Mouse (Mus musculus): ENCODE data around the gene Pdx1.
A peak's percentile ranks its signal among the peaks of the same experiment; 100 is the strongest.

The Pdx1 gene

DNA sequence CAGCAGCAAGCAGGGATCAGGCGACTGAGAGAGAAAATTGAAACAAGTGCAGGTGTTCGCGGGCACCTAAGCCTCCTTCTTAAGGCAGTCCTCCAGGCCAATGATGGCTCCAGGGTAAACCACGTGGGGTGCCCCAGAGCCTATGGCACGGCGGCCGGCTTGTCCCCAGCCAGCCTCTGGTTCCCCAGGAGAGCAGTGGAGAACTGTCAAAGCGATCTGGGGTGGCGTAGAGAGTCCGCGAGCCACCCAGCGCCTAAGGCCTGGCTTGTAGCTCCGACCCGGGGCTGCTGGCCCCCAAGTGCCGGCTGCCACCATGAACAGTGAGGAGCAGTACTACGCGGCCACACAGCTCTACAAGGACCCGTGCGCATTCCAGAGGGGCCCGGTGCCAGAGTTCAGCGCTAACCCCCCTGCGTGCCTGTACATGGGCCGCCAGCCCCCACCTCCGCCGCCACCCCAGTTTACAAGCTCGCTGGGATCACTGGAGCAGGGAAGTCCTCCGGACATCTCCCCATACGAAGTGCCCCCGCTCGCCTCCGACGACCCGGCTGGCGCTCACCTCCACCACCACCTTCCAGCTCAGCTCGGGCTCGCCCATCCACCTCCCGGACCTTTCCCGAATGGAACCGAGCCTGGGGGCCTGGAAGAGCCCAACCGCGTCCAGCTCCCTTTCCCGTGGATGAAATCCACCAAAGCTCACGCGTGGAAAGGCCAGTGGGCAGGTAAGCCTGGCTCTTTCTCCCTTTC, at the start of gene Pdx1:
TSS of gene Pdx1 (plus strand) at position 34 of the 747 bp plus-strand sequence.
- peak; percentile 49 for DNase-seq (ENCODE audit: low spot score)

DNA sequence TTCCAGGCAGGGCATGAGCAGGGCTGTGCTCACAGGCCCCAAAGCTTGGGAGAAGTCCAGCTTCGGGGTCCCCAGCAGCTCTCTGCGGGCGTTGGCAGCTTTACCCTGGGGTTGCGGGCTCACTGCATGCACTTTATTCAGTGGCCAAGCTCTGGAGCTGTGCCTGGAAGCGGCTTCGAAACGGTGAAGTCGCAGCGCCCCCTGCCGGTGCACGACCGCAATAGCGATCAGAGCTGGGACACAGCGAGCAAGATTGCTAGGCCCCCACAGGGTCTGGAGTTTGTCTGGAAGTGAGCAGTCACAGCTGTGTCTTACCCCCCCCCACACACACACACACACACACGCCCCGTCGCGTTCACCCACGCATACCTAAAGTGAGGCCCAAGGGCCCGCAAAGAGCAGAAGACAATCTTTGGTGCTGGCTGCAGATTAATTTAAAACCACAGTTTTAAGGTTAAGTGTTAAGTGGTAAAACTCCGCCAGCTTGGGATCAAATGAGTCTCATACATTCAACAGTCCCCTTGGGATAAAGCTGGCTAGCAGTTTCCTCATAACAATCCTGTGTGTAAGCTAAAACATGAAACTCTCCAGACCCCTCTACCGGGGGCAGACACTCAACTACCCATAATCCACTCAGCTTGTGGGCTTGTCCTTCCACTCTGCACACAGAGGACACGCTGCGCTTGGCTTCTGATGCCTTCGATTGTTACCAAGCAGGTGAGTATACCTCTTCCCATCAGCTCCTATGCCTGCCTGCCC, 42.2 kb upstream of the Pdx1 start:
- peak; percentile 89 for DNase-seq (ENCODE audit: low spot score)

DNA sequence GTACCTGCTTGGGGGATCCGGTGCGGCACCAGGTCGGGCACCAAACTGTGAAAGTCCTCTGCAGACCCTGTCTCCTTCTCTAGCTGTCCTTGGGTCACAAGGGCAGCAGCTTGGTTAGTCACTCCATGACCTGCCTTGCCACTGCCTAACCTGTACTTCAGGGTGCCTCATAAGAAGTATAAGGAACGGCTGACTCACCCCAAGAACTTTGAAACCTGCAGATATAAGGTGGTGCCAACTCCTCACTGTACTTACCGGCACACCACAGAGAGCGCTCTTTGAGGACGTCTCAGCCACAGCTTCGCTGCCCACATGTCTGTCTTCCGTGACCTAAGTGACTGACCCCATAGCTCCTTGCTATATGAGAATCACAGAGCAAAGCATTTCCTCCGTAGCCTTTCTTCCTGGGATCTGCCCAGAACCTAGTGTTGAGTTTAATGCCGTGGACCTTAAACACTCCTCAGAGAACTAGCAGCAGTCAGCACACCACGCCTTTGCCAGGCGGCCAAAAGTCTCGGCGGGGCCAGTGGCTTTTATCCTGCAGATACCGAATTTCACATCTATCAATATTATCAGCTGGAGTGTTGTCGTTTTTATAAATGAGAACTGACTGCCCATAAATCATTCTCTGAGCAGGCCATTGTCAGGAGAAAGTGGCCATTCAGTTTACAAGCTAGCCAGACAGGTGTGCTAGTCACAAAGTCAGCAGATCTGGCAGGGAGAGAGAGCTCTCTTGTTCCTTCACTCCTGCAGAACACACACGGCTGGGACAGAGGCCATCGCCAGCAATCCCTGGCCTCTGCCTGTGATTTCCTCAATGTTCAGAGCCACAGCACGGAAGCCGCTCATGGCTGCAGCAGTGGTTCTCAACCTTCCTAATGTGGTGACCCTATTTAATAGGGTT, 34.1 kb upstream of the Pdx1 start:
- DNase-seq (ENCODE audit: low spot score): no peak

DNA sequence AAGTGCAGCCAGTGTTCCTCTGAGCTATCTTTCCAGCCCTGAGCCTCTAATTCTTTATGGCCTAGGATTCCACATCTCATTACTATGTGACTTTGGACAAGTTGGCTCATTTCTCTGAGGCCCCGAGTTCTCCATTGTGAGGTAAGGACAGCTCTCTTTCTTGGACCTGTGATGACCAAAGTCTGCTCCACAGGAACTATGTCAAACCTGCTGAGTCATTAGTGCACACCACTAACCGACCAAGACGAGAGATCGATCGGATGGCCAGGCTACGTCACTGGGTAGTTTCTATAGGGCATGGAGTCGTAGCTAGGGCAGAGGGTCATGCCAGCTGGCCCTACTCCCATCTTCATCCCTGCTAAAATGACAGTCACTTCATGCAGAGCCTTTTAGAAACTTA, 25.9 kb upstream of the Pdx1 start:
- DNase-seq (ENCODE audit: low spot score): no peak

DNA sequence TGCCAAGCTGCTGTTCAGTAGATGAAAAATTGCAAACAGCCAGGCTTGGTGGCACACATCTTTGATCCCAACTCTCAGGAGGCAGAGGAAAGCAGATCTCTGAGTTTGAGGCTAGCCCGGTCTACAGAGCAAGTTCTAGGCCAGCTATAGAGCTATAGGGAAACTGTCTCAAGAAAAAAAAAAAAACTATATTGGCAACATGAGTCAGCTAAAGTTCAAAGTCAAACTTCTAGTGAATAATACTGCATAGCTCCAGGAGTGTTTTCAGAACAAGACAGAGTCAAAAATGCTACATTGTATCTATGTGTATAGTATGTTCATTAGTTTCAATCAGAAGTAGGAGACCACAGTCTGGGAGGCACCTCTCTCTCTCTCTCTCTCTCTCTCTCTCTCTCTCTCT, 9.6 kb upstream of the Pdx1 start:
- DNase-seq (ENCODE audit: low spot score): no peak

DNA sequence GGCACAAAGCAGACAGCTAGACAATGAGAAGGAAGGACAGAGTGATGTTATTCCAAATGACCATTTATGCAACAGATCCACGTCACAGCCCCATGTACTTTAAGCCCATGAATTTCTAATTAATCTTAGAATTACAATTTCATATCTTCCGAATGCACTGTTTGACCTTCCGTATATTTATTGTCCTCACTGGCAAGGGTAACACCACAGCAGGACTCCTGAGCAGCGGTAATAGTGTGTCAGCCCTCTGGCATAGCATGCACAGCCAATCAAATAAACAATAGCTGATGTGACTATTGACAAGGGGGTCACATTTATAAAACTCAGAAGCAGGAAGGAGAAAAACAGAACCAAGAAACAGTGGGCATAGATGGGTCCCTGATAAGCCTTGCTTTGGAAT, 9.0 kb upstream of the Pdx1 start:
- DNase-seq (ENCODE audit: low spot score): no peak

DNA sequence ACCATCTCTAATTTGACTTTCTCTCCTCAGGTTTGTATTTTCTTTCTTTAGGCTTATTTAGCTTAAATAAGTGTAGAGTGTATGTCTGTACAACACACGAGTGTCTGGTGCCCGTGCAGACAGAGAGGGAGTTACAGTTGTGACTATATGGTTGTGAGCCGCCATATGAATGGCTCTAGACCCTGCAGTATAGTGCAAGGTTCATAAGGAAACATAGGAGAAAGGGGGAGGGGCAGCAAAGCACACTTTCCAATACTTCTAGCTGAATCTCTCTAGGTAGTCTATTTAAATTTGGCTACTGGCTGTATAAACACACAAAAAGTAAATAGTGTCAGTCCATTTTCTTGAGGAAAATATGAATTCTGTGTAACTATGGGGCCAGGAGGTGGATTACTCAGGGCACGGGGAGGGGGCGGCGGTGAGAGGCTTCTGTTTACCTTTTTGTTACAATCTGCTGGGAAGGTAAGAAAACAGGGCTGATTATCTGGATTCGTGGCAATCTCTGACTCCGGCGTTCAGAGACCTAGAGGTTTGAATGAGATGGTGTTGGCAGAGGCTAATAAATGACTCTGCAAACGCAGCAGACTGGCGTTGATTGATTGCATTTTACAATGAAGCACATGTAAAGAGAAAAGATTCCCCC, 7.7 kb upstream of the Pdx1 start:
- DNase-seq (ENCODE audit: low spot score): no peak

DNA sequence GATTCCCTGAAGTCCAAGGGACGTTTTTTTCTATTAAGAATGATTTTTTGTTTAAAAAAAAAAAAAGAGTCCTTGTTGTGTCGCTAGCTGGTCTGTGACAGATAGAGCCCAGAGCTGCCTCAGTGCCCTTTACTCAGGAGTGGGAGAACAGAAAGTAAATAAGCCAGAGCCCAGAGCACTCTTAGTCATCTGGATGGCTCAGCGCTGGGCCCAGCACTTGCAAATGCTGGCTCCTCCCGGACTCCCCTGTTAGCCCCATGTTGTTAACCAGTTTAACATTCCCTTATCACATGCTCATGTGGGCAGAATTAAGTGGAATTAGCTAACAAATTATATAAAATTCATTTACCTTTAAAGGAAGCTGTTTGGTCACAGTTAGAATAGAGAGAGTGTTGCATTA, 5.8 kb upstream of the Pdx1 start:
- DNase-seq (ENCODE audit: low spot score): no peak

DNA sequence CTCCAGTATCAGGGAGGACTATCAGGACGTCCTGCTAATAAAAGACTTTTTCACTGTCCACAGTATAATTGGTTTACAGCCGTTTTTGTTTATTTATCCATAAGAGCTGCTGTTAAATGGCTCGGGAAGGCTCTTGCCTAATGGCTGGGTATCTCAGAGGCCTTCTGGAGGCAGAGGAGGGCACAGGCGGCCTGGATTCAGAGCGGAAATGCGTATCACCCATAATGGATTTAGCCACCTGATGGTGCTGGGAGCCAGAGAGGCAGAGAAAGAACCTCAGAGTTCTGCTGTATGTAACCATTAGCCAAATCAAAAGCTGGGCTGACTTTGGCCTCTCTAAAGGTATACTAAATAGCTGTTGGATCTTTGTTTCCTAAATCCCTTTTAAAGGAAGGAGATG, 2.3 kb upstream of the Pdx1 start:
- no peak for DNase-seq (ENCODE audit: low spot score)

DNA sequence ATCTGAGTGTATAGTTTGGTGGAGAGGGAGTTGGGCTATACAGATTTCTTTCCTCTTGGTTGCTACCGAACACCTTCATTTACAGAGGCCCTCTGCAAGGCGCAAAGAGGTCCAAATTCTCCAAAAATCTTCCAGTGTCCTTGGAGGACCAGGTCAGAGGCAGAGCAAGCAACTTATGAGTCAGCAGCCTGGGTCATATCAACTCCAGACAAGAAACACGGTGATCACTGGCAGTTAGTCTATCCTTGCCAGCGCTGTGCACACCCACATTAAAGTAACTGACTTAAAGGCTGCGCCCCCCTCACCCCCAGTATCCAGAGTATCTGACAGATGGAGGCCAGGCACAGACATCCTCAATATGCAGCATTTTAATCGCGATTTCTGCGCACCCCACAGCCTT, 1.0 kb upstream of the Pdx1 start:
- DNase-seq (ENCODE audit: low spot score): peak; percentile 23

DNA sequence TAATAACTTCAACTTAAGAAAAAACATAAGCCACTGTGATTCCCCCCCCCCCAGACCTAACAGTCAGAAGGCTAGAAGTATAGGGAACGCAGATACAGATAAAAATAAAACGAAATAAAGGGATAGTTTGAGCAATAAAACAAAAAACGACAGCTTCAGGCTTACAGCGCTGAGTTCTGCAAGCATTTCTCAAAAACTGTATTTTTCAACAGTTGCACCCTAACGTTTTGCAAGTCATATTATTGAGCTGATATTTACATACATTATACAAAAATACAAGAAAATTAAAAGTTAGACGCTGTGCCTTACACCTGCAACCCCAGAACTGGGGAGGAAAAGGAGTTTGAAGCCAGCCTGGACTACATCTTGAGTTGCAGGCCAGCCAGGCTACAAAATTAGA, 388 bp upstream of the Pdx1 start:
- DNase-seq (ENCODE audit: low spot score): no peak

DNA sequence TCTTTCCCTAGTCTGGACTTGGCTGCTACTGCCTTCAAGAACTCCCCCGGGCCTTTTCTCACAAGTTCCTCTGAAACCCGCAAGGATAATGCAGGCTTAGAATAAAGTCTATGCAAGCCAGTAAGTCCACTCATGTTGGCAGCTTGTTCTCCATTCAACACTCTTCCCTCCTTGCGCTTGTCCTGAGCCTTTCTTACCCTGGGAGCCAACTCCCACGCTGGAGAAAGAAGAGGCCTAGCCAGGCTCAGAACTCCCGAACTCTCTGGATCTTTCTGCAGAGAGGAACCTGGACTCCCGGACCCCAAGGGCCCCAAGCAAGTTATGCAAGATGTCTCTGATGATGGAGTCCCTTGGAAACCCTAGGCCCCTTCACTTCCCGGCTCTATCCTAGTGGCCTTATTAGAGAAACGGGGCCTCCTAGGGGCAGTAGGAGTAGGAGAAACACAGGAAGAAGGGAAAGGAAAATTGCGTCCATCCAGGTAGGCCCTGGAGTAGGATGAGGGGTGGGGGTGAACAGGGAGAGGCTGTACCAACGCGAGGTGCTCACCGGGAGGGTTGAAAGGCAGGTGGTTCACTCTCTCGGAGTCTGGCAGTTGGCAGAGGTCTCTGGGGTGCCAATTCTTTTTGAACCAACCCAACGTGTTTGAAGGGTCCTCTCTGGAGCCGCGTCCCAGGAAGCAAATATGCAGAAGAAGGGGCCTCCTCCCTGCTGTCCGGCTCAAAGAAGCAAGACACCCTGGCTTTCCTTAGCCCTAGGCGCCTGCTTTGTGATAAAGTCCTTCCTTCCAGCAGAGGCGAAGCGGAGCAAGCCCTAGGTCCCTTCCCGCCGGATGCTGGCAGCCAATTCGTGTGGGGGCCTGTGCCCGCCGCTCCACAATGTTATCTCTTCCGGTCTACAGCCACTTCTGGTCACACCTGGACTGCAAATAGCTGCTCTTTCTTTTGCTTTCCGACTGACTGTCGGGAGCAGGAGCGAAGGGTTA, 1.2 kb downstream of the Pdx1 start:
- no peak for DNase-seq (ENCODE audit: low spot score)

DNA sequence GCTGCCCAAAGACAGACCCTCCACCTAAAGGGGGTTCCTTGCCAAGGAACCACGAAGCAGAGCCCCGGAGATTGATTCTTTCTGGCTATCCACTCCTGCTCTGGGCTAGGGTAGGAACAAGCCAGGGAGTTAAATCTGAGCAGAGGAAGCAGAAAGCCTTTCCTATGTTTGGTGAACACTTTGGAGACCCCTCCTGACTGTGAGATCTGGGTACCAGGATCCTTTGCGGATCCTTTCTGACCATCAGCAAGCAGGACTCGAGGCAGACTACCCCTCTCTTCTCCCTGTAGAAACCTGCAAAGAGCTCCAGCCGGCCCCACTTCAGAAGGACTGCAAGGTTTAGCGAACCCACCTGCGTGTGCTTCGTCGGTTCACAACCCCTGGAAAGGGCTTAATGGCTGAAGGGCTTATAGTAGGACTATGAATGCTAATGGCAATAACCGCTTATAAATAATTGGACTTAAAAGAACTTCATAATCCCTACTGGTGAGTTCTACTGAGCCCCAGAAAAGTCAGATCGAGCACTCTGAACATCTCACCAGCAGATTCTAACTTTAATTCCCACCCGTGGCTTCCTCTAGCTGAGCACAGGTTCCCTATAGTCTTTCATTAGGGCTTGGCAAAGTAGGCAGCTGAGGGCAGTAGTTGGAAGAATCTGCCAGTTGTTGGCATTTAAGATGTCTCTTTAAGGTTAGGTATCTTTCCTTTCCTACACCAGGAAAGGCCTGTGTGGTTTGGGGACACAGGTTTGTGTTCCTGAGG, 2.5 kb downstream of the Pdx1 start:
- DNase-seq (ENCODE audit: low spot score): no peak

DNA sequence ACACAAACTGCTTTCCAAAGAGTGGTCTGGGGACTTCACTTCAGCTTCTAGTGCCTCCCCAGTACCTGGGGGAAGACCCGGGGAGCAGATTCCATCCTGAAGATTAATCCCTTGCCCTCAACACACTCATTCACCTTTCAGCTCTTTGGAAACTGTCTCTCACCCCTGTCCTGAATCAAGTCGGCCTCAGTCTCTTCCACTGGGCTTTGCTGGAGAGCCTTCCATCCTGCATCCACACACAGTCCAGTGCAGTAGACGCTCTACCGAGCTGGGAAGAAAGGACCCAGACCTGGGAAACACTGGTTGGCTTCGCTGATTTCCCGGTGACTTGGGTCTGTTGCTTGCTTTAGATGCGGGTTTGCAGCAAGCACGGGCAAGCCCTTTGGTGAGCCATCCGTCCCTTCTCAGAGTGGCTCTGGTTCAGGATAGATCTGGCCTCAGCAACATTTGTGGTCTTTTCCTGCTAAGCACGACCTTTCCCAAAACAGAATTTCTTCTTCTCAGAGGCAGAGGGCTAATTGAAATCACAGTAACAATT, 3.1 kb downstream of the Pdx1 start:
- peak; percentile 34 for DNase-seq (ENCODE audit: low spot score)

DNA sequence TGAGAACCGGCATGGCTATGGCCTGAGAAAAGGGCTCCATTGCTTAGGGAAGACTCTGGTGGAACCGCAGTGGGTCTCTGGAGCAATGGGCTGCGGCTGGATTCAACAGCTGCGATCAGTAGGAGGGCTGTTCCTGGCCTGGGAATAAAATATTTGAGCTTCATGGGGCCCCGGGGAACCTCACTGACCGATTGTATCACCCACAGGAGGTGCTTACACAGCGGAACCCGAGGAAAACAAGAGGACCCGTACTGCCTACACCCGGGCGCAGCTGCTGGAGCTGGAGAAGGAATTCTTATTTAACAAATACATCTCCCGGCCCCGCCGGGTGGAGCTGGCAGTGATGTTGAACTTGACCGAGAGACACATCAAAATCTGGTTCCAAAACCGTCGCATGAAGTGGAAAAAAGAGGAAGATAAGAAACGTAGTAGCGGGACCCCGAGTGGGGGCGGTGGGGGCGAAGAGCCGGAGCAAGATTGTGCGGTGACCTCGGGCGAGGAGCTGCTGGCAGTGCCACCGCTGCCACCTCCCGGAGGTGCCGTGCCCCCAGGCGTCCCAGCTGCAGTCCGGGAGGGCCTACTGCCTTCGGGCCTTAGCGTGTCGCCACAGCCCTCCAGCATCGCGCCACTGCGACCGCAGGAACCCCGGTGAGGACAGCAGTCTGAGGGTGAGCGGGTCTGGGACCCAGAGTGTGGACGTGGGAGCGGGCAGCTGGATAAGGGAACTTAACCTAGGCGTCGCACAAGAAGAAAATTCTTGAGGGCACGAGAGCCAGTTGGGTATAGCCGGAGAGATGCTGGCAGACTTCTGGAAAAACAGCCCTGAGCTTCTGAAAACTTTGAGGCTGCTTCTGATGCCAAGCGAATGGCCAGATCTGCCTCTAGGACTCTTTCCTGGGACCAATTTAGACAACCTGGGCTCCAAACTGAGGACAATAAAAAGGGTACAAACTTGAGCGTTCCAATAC, 4.7 kb downstream of the Pdx1 start:
- DNase-seq (ENCODE audit: low spot score): peak; percentile 48

DNA sequence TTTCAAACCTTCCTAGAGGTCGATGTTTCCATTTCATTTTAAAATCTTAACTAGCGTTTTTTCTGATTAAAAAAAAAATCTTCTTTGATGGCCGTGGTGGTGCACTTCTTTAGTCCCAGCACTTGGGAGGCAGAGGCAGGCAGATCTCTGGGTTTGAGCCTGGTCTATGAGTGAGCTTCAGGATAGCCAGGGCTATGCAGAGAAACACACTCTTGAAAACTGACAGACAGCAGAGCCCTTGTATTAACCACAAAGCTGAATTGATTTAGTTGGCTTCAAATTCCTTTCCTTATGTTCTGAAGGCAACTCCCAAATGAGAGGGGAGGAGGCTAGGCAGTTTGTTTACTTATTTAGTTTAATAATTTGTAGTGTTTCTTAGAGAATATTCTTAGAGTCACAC, 6.0 kb downstream of the Pdx1 start:
- DNase-seq (ENCODE audit: low spot score): no peak

DNA sequence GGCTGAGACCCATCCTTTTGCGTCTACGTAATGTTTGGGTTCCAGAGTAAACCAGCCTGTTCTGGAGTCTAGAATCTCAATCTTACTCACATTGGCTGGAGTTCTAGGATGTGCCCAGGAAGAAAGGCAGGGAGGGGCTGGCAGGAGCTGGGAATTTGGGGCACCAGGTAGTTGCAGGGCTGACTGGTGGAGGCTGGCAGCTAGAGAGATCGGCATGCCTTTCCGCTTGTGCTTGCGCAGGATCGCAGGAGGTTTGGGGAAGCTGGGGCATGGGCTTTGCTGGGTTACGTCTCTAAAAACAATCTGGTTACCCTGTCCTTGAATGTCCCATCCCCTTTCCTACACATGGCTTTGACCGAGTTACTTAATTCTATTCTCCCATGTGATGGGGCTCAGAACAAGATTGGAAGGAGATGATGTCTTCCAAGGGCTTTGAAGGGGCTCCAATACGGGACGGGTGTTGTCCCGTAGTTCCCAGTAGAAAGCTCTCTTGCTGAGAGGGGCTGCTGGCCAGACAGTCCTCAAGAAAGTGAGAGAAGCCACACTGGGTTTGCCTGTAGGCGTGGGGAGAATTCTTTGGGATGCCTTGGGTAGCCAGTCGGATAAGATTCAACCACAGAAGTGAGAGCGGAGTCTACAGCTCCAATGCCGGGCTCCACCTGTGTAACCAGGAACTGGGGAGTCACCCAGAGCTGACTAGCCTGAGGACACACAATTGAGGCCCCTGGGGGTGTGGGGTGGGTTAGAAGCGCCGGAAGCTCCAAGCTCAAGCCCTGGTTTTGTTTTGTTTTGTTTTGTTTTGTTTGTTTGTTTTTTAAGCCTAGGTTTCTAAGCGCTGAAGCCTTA, 7.2 kb downstream of the Pdx1 start:
- DNase-seq (ENCODE audit: low spot score): no peak

DNA sequence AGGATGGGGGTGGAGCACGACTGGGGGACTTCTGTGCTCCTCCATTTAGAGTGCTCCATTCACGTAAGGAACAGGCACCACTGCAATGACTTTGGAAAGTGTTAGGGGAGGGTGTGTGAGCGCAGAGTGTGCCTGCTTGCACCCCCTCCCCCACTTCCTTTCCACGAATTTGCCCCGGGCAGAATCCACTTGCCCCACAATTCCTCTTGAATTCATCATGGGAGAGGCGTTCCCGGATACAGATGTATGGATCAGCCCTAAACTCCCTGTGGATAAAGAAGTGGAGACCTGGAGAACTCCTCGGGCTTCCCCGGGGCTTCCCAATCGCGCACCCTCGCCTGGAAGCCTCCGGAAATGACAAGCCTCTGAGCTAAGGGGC, 7.8 kb downstream of the Pdx1 start:
- DNase-seq (ENCODE audit: low spot score): no peak

All from retina, embryonic 14.5 days (tissue).